In the genomic region with DNA sequence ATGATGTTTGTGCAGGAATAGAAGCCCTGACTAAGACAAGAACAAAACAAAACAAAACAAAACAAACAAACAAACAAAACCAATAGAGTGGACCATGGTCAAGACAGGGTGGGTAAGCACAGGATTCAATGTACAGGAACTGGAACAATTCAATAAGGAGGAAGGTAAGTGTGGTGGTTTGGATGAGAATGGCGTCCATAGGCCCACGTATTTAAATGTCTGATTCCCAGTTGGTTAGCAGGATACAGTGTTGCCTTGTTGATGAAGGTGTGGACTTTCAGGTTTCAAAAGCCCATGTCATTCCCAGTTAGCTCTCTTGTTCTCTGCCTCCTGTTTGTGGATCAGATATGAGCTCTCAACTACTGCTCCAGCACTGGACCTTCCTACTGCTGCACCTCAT, we compare ENCODE assay signal across 23 mouse cellular contexts.
DNase-seq lines count a peak whose midpoint lies in the region; ATAC-seq and TF ChIP-seq lines count a peak whose summit lies in the region.
"Had no signal": no experiment of that assay in that cellular context is flagged by ENCODE, and none has a peak within 500 bp of the region (broad histone marks: within the 10 kb centered on the region; RNA-seq: fewer than 3 reads in every experiment).

No protein-coding gene starts in this region.

- H3K27ac ChIP-seq in heart, postnatal 0 days (ENCODE audit: low read depth): no peak overlapping the region
- H3K27ac ChIP-seq in heart, embryonic 12.5 days (ENCODE audit: poor library complexity, severe bottlenecking): no peak overlapping the region
- peak overlapping the region; percentile 31; the same call in 1 of the 2 replicates for H3K27ac ChIP-seq in kidney, adult 2 months (ENCODE audit: insufficient read depth, low read depth, low read length)
- no peak overlapping the region for H3K27ac ChIP-seq in stomach, postnatal 0 days (replicated peaks)
- H3K27ac ChIP-seq: embryonic facial prominence, embryonic 10.5 days; embryonic facial prominence, embryonic 12.5 days; forebrain, embryonic 13.5 days; forebrain, embryonic 15.5 days had no signal

- no peak overlapping the region for H3K4me2 ChIP-seq in heart, postnatal 0 days (ENCODE audit: low read depth, low read length)
- H3K4me2 ChIP-seq in heart, embryonic 12.5 days: no peak overlapping the region
- no peak overlapping the region for H3K4me2 ChIP-seq in stomach, postnatal 0 days (replicated peaks; ENCODE audit: low read depth)
- H3K4me2 ChIP-seq: embryonic facial prominence, embryonic 12.5 days; forebrain, embryonic 13.5 days; forebrain, embryonic 15.5 days had no signal

- H3K4me3 ChIP-seq in heart, postnatal 0 days (ENCODE audit: low read depth, low read length): no peak overlapping the region
- H3K4me3 ChIP-seq in heart, embryonic 12.5 days: no peak overlapping the region
- no peak overlapping the region for H3K4me3 ChIP-seq in kidney, adult 2 months (ENCODE audit: insufficient read depth, low read depth, low read length)
- H3K4me3 ChIP-seq in stomach, postnatal 0 days (ENCODE audit: low read depth, low read length): no peak overlapping the region
- H3K4me3 ChIP-seq: embryonic facial prominence, embryonic 10.5 days; embryonic facial prominence, embryonic 12.5 days; forebrain, embryonic 13.5 days; forebrain, embryonic 15.5 days had no signal

- TF ChIP-seq EP300 in heart, postnatal 0 days (IDR thresholded peaks at IDR 0.05; ENCODE audit: low read depth): no peak
- no peak for TF ChIP-seq EP300 in stomach, postnatal 0 days (optimal IDR thresholded peaks at IDR 0.05)

- H3K36me3 ChIP-seq in heart, postnatal 0 days (replicated peaks; ENCODE audit: control insufficient read depth, insufficient read depth, low read length): no peaks in the 10 kb centered on the region
- no peaks in the 10 kb centered on the region for H3K36me3 ChIP-seq in heart, embryonic 12.5 days
- H3K36me3 ChIP-seq in kidney, adult 2 months (ENCODE audit: control insufficient read depth, insufficient read depth, low read length): no peaks in the 10 kb centered on the region
- no peaks in the 10 kb centered on the region for H3K36me3 ChIP-seq in stomach, postnatal 0 days (ENCODE audit: control insufficient read depth, insufficient read depth, low read length)
- H3K36me3 ChIP-seq: embryonic facial prominence, embryonic 10.5 days; embryonic facial prominence, embryonic 12.5 days; forebrain, embryonic 15.5 days; G1E had no signal

- H3K27me3 ChIP-seq in heart, postnatal 0 days (ENCODE audit: control insufficient read depth, insufficient read depth, low read length): no peaks in the 10 kb centered on the region
- no peaks in the 10 kb centered on the region for H3K27me3 ChIP-seq in heart, embryonic 12.5 days (replicated peaks)
- no peaks in the 10 kb centered on the region for H3K27me3 ChIP-seq in kidney, adult 2 months (replicated peaks; ENCODE audit: control insufficient read depth, insufficient read depth, low read length)
- no peaks in the 10 kb centered on the region for H3K27me3 ChIP-seq in stomach, postnatal 0 days (ENCODE audit: control insufficient read depth, insufficient read depth, low read length)
- H3K27me3 ChIP-seq: embryonic facial prominence, embryonic 12.5 days; forebrain, embryonic 13.5 days; forebrain, embryonic 15.5 days; Patski had no signal

- 93% methylated on average over 2 of the region's 2 CpGs for WGBS in heart, postnatal 0 days
- WGBS in heart, embryonic 12.5 days: 85% methylated on average over 2 of the region's 2 CpGs
- 98% methylated on average over 2 of the region's 2 CpGs for WGBS in kidney, adult 2 months
- 90% methylated on average over 2 of the region's 2 CpGs for WGBS in stomach, postnatal 0 days

- H3K4me1 ChIP-seq in heart, postnatal 0 days (ENCODE audit: control insufficient read depth, insufficient read depth): peaks cover 14% of the 10 kb centered on the region
- peaks cover 21% of the 10 kb centered on the region for H3K4me1 ChIP-seq in heart, embryonic 12.5 days (replicated peaks)
- peaks cover 12% of the 10 kb centered on the region; the same call in 1 of the 2 replicates for H3K4me1 ChIP-seq in kidney, adult 2 months (ENCODE audit: control insufficient read depth, insufficient read depth, low read length)
- peaks cover 4% of the 10 kb centered on the region; the same call in 1 of the 2 replicates for H3K4me1 ChIP-seq in stomach, postnatal 0 days (replicated peaks; ENCODE audit: control insufficient read depth, insufficient read depth)

- no peak for TF ChIP-seq CTCF in heart, postnatal 0 days (IDR thresholded peaks at IDR 0.05; ENCODE audit: low read depth)
- no peak for TF ChIP-seq CTCF in kidney, adult 2 months (conservative IDR thresholded peaks at IDR 0.05; ENCODE audit: insufficient read depth, insufficient read length, low read depth, low read length)
- no peak for TF ChIP-seq CTCF in stomach, postnatal 0 days (IDR thresholded peaks at IDR 0.05; ENCODE audit: low read depth)

- ATAC-seq in heart, postnatal 0 days (ENCODE audit: insufficient read depth, low read depth): no peak
- no peak for ATAC-seq in heart, embryonic 12.5 days (ENCODE audit: insufficient number of reproducible peaks, low FRiP score)
- ATAC-seq in stomach, postnatal 0 days (ENCODE audit: low FRiP score, low TSS enrichment): no peak
- ATAC-seq: forebrain, embryonic 13.5 days; forebrain, embryonic 15.5 days; forebrain, postnatal 0 days; Patski had no signal

- no peak for TF ChIP-seq POLR2A in kidney, adult 2 months (IDR thresholded peaks at IDR 0.05; ENCODE audit: low read depth, low read length)

- no peaks in the 10 kb centered on the region for H3K9me3 ChIP-seq in heart, postnatal 0 days (replicated peaks; ENCODE audit: control insufficient read depth, low read length)
- H3K9me3 ChIP-seq in heart, embryonic 12.5 days (replicated peaks): no peaks in the 10 kb centered on the region
- H3K9me3 ChIP-seq in stomach, postnatal 0 days (ENCODE audit: control insufficient read depth, low read length): no peaks in the 10 kb centered on the region
- H3K9me3 ChIP-seq: embryonic facial prominence, embryonic 10.5 days; embryonic facial prominence, embryonic 12.5 days; forebrain, embryonic 13.5 days; forebrain, embryonic 15.5 days; G1E had no signal

- H3K9ac ChIP-seq in heart, postnatal 0 days (replicated peaks; ENCODE audit: low read depth, low read length): no peak overlapping the region
- H3K9ac ChIP-seq in heart, embryonic 12.5 days: no peak overlapping the region
- H3K9ac ChIP-seq in stomach, postnatal 0 days (ENCODE audit: low read length): no peak overlapping the region
- H3K9ac ChIP-seq: embryonic facial prominence, embryonic 12.5 days; forebrain, embryonic 13.5 days; forebrain, embryonic 15.5 days; forebrain, postnatal 0 days had no signal

- DNase-seq in heart, postnatal 0 days (ENCODE audit: low spot score): peak; percentile 3
- DNase-seq in kidney, adult 2 months: no peak
- DNase-seq in kidney, postnatal 14 days: no peak
- peak; percentile 68 for DNase-seq in R1 (ENCODE audit: low read depth, low spot score)
- DNase-seq in stomach, postnatal 0 days (ENCODE audit: low spot score): peak; percentile 8
- DNase-seq in cerebellum, postnatal 10 days: no peak
- DNase-seq in T-cell, adult 2 months (ENCODE audit: low spot score): no peak
- DNase-seq: adrenal gland, adult 2 months; adrenal gland, postnatal 10 days; adrenal gland, postnatal 25 days; cerebellum, adult 11 months; cerebellum, adult 18-20 months; cerebellum, adult 8-10 months; cerebellum, adult 9-11 months; cerebellum, postnatal 25 days; forebrain, postnatal 0 days had no signal

Comparison
In these comparisons a context has a peak if more than half of its experiments do, and no peak if none do; other contexts are left out.
1. DNase-seq: peak in heart, postnatal 0 days (single experiment), R1 (single experiment) and stomach, postnatal 0 days (single experiment); none in kidney, adult 2 months (single experiment), kidney, postnatal 14 days (single experiment), cerebellum, postnatal 10 days (0 of 2) and T-cell, adult 2 months (single experiment).